ENCODE assay signal across 8 mouse cellular contexts in genomic region chr12:5157021-5157681, GRCm38 (mm10).
DNase-seq lines count a peak whose midpoint lies in the region; TF ChIP-seq lines count a peak whose summit lies in the region.

No protein-coding gene starts in this region.

- peak; percentile 93 for DNase-seq in heart, adult 11 months
- DNase-seq in heart, postnatal 4 days, result no peak
- DNase-seq in brain, embryonic 14.5 days (ENCODE audit: low read depth), result peak; percentile 71
- DNase-seq in frontal cortex, postnatal 10 days (ENCODE audit: low spot score in 2 of 2), result peak; percentile 42 to 75
- DNase-seq in left cerebral cortex, adult 9 months (ENCODE audit: low spot score in 2 of 2), result peak; percentile 54 to 81
- DNase-seq in retina, postnatal 1 day, result no peak
- DNase-seq in urinary bladder, adult 2 months (ENCODE audit: low spot score), result no peak
- DNase-seq in lung, postnatal 14 days, result no peak

- no peak for TF ChIP-seq POLR2A in brain, embryonic 14.5 days (IDR thresholded peaks at IDR 0.05; ENCODE audit: borderline replicate concordance, extremely low read depth, insufficient read depth, insufficient read length, poor library complexity, severe bottlenecking)

- no peak for TF ChIP-seq CTCF in brain, embryonic 14.5 days (IDR thresholded peaks at IDR 0.05; ENCODE audit: borderline replicate concordance, extremely low read depth, insufficient read depth, insufficient read length)

Comparison
In these comparisons a context has a peak if more than half of its experiments do, and no peak if none do; other contexts are left out.
1. DNase-seq: peak in heart, adult 11 months (single experiment), brain, embryonic 14.5 days (single experiment), frontal cortex, postnatal 10 days (2 of 2) and left cerebral cortex, adult 9 months (2 of 2); none in heart, postnatal 4 days (single experiment), retina, postnatal 1 day (single experiment), urinary bladder, adult 2 months (single experiment) and lung, postnatal 14 days (single experiment).